ENCODE assay signal across 8 mouse cellular contexts in genomic region chr7:3290257-3291033, GRCm38 (mm10). TPM values are rescaled to one million over a fixed set of nuclear protein-coding genes. Genes with fewer than 3 reads are reported as not detected.
DNase-seq lines count a peak whose midpoint lies in the region; ATAC-seq and TF ChIP-seq lines count a peak whose summit lies in the region.

No protein-coding gene starts in this region.

- no peaks in the 10 kb centered on the region for H3K27me3 ChIP-seq in ES-Bruce4 (ENCODE audit: control insufficient read depth, insufficient read depth, low read length, poor library complexity, severe bottlenecking)
- H3K27me3 ChIP-seq in forebrain, embryonic 15.5 days, result no peaks in the 10 kb centered on the region
- no peaks in the 10 kb centered on the region for H3K27me3 ChIP-seq in neural tube, embryonic 14.5 days (ENCODE audit: control insufficient read depth, insufficient read depth, low read length)

- H3K36me3 ChIP-seq in ES-Bruce4 (ENCODE audit: control insufficient read depth, insufficient read depth, low read length, poor library complexity, severe bottlenecking), result peaks cover 12% of the 10 kb centered on the region
- H3K36me3 ChIP-seq in forebrain, embryonic 15.5 days, result peaks cover 14% of the 10 kb centered on the region
- peaks cover 5% of the 10 kb centered on the region for H3K36me3 ChIP-seq in neural tube, embryonic 14.5 days (ENCODE audit: control insufficient read depth, insufficient read depth, low read length)

- TF ChIP-seq POLR2A in ES-Bruce4 (IDR thresholded peaks at IDR 0.05; ENCODE audit: insufficient read depth, low read length), result peak; percentile 51

- no peak for TF ChIP-seq CTCF in ES-Bruce4 (IDR thresholded peaks at IDR 0.05; ENCODE audit: low read depth, low read length)

- H3K27ac ChIP-seq in ES-Bruce4 (ENCODE audit: insufficient read depth, low read length), result peak overlapping the region; percentile 66
- H3K27ac ChIP-seq in forebrain, embryonic 15.5 days (replicated peaks), result peak overlapping the region; percentile 85
- peak overlapping the region; percentile 84 for H3K27ac ChIP-seq in neural tube, embryonic 14.5 days (ENCODE audit: low read depth, low read length)

- no peaks in the 10 kb centered on the region for H3K9me3 ChIP-seq in ES-Bruce4 (replicated peaks; ENCODE audit: control insufficient read depth, insufficient read depth, low read length, poor library complexity, severe bottlenecking)
- H3K9me3 ChIP-seq in forebrain, embryonic 15.5 days, result no peaks in the 10 kb centered on the region
- no peaks in the 10 kb centered on the region for H3K9me3 ChIP-seq in neural tube, embryonic 14.5 days (ENCODE audit: control insufficient read depth, low read length)

- peak overlapping the region; percentile 62 for H3K4me3 ChIP-seq in ES-Bruce4 (ENCODE audit: low read depth, low read length)
- peak overlapping the region; percentile 66 for H3K4me3 ChIP-seq in forebrain, embryonic 15.5 days
- H3K4me3 ChIP-seq in neural tube, embryonic 14.5 days (ENCODE audit: low read depth, low read length), result peak overlapping the region; percentile 63

- H3K4me1 ChIP-seq in ES-Bruce4 (ENCODE audit: control insufficient read depth, insufficient read depth, low read length), result no peaks in the 10 kb centered on the region
- H3K4me1 ChIP-seq in forebrain, embryonic 15.5 days, result peaks cover 39% of the 10 kb centered on the region
- H3K4me1 ChIP-seq in neural tube, embryonic 14.5 days (ENCODE audit: control insufficient read depth, insufficient read depth, low read length), result peaks cover 14% of the 10 kb centered on the region; the same call in 1 of the 2 replicates

- peak overlapping the region; percentile 68 for H3K4me2 ChIP-seq in forebrain, embryonic 15.5 days (replicated peaks)
- H3K4me2 ChIP-seq in neural tube, embryonic 14.5 days (ENCODE audit: low read depth, low read length), result peak overlapping the region; percentile 88

- WGBS in forebrain, embryonic 15.5 days, result 2% methylated on average over 18 of the region's 18 CpGs
- 1% methylated on average over 18 of the region's 18 CpGs for WGBS in neural tube, embryonic 14.5 days

- ATAC-seq in forebrain, embryonic 15.5 days (replicated peaks), result peak; percentile 85
- ATAC-seq in neural tube, embryonic 14.5 days (ENCODE audit: low read depth), result peak; percentile 94

- TF ChIP-seq EP300 in ES-Bruce4 (IDR thresholded peaks at IDR 0.05; ENCODE audit: insufficient read depth, low read depth, low read length), result no peak

- DNase-seq in c-Kit-positive CD71-positive TER-119-positive erythroid progenitor cells, embryonic 14.5 days (ENCODE audit: low spot score), result peak; percentile 77
- DNase-seq in heart, postnatal 25 days (ENCODE audit: low spot score), result peak; percentile 99
- DNase-seq in layer of hippocampus, adult 18-20 months (ENCODE audit: low spot score in 2 of 2), result peak; percentile 85 to 89
- DNase-seq in lung, adult 18-20 months, result peak; percentile 99 to 100
- peak; percentile 98 for DNase-seq in testis, postnatal 10 days (ENCODE audit: low spot score)

- intact Hi-C loops in heart, postnatal 25 days (cut with DNase I), result no loop called here

- peak overlapping the region; percentile 25 for H3K9ac ChIP-seq in ES-Bruce4 (ENCODE audit: low read depth, poor library complexity, severe bottlenecking)
- H3K9ac ChIP-seq in forebrain, embryonic 15.5 days (replicated peaks), result peak overlapping the region; percentile 86
- H3K9ac ChIP-seq in neural tube, embryonic 14.5 days (replicated peaks; ENCODE audit: low read depth, low read length), result peak overlapping the region; percentile 86

RNA-seq across cellular contexts. Expression of gene Prkcg, which starts 1.5 kb away (rescaled TPM):
- 3.0 and 3.4 TPM in 2 replicates for polyA plus RNA-seq in ES-Bruce4 (2011; ENCODE audit: insufficient read depth, insufficient read length, low read depth, missing spikeins)
- 1.5 and 2.0 TPM in 2 replicates for polyA plus RNA-seq in forebrain, embryonic 15.5 days (2015; fragmentation: Nextera tagmentation; extraction: Ambion mirVana)
- total RNA-seq in heart, postnatal 25 days (2021), result 1 to 10 TPM; 1.3 to 3.1 TPM
- total RNA-seq in layer of hippocampus, adult 18-20 months (2021), result 100 to 1,000 TPM; 486 to 548 TPM
- polyA plus RNA-seq in neural tube, embryonic 14.5 days (2014; fragmentation: Nextera tagmentation; extraction: Ambion mirVana), result 0.88 and 1.5 TPM in 2 replicates

RNA-seq across cellular contexts. Expression of gene Myadm, which starts 1.6 kb away (rescaled TPM):
- polyA plus RNA-seq in ES-Bruce4 (2011; ENCODE audit: insufficient read depth, insufficient read length, low read depth, missing spikeins), result 214 and 225 TPM in 2 replicates
- polyA plus RNA-seq in forebrain, embryonic 15.5 days (2015; fragmentation: Nextera tagmentation; extraction: Ambion mirVana), result 19.6 and 21.4 TPM in 2 replicates
- total RNA-seq in heart, postnatal 25 days (2021), result 100 to 1,000 TPM; 157 to 191 TPM
- total RNA-seq in layer of hippocampus, adult 18-20 months (2021), result 10 to 100 TPM; 55.4 to 56.7 TPM
- polyA plus RNA-seq in neural tube, embryonic 14.5 days (2014; fragmentation: Nextera tagmentation; extraction: Ambion mirVana), result 39.2 and 52.5 TPM in 2 replicates

RNA-seq across cellular contexts. Expression of gene Nlrp12, which starts 40.9 kb away (rescaled TPM):
- 0.20 TPM in 1 of 2 replicates, not detected in the other for polyA plus RNA-seq in ES-Bruce4 (2011; ENCODE audit: insufficient read depth, insufficient read length, low read depth, missing spikeins)
- polyA plus RNA-seq in forebrain, embryonic 15.5 days (2015; fragmentation: Nextera tagmentation; extraction: Ambion mirVana), result not detected in 2 replicates
- total RNA-seq in heart, postnatal 25 days (2021), result not detected
- under 1 TPM in 1 of 2 experiments, not detected in 1; 0.05 TPM for total RNA-seq in layer of hippocampus, adult 18-20 months (2021)
- 0.04 TPM in 1 of 2 replicates, not detected in the other for polyA plus RNA-seq in neural tube, embryonic 14.5 days (2014; fragmentation: Nextera tagmentation; extraction: Ambion mirVana)

RNA-seq across cellular contexts. Expression of gene Cacng7, which starts 42.3 kb away (rescaled TPM):
- polyA plus RNA-seq in ES-Bruce4 (2011; ENCODE audit: insufficient read depth, insufficient read length, low read depth, missing spikeins), result 57.6 and 60.5 TPM in 2 replicates
- polyA plus RNA-seq in forebrain, embryonic 15.5 days (2015; fragmentation: Nextera tagmentation; extraction: Ambion mirVana), result 3.4 and 4.5 TPM in 2 replicates
- 1 to 10 TPM; 3.5 to 4.3 TPM for total RNA-seq in heart, postnatal 25 days (2021)
- total RNA-seq in layer of hippocampus, adult 18-20 months (2021), result 100 to 1,000 TPM; 134 to 148 TPM
- polyA plus RNA-seq in neural tube, embryonic 14.5 days (2014; fragmentation: Nextera tagmentation; extraction: Ambion mirVana), result 4.2 and 5.1 TPM in 2 replicates

Comparison
In these comparisons a context has a peak if more than half of its experiments do, and no peak if none do; other contexts are left out.
1. Peak in every context shown above with its lines: DNase-seq, ATAC-seq, H3K4me3 ChIP-seq and H3K27ac ChIP-seq.
2. H3K9ac ChIP-seq: peak in every context shown above with its lines; median percentile 86 in forebrain, embryonic 15.5 days; 86 in neural tube, embryonic 14.5 days; 25 in ES-Bruce4.